In the genomic region with DNA sequence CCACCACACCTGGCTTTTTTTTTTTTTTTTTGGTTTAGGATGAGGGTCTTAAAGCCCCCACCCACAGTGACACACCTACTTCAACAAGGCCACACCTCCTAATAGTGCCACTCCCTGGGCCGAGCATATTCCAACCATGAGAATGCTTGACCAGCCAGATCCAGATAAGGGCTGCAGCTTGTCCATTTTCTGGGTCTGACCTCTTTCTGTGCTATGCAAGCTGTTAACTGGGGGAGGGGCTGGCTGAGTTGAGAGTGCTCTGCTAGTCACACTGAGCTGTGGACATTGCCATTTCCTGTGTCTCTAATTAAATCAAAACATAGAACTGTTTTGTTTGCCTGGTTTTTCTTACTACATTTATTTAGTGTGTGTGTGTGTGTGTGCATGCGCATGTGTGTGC, we compare ENCODE assay signal across 16 mouse cellular contexts. TPM values are rescaled to one million over a fixed set of nuclear protein-coding genes. Genes with fewer than 3 reads are reported as not detected.
DNase-seq lines count a peak whose midpoint lies in the region; ATAC-seq and TF ChIP-seq lines count a peak whose summit lies in the region.
"Had no signal": no experiment of that assay in that cellular context is flagged by ENCODE, and none has a peak within 500 bp of the region (broad histone marks: within the 10 kb centered on the region; RNA-seq: fewer than 3 reads in every experiment).

No protein-coding gene starts in this region.

- H3K27ac ChIP-seq in liver, postnatal 0 days (ENCODE audit: low read depth): 0 out of 2 replicates have a peak overlapping the region, but pooled peaks have one; percentile 25
- no peak overlapping the region for H3K27ac ChIP-seq in heart, adult 2 months
- no peak overlapping the region for H3K27ac ChIP-seq in forebrain, embryonic 12.5 days
- H3K27ac ChIP-seq: hindbrain, embryonic 14.5 days; left cerebral cortex, adult 2 months had no signal

- no peaks in the 10 kb centered on the region for H3K79me2 ChIP-seq in heart, adult 2 months (replicated peaks; ENCODE audit: control insufficient read depth, insufficient read depth, low read length)

- 0 out of 2 replicates have a peak overlapping the region, but pooled peaks have one; percentile 29 for H3K4me2 ChIP-seq in liver, postnatal 0 days (ENCODE audit: low read depth, low read length)
- H3K4me2 ChIP-seq in forebrain, embryonic 12.5 days: no peak overlapping the region
- H3K4me2 ChIP-seq: heart, embryonic 12.5 days; hindbrain, embryonic 14.5 days had no signal

- H3K9me3 ChIP-seq in liver, postnatal 0 days (ENCODE audit: low read length): no peaks in the 10 kb centered on the region
- no peaks in the 10 kb centered on the region for H3K9me3 ChIP-seq in forebrain, embryonic 12.5 days
- H3K9me3 ChIP-seq: heart, embryonic 12.5 days; liver, embryonic 15.5 days had no signal

- no peaks in the 10 kb centered on the region for H3K36me3 ChIP-seq in liver, postnatal 0 days (replicated peaks; ENCODE audit: insufficient read depth, low read length)
- H3K36me3 ChIP-seq in heart, adult 2 months (ENCODE audit: control insufficient read depth, insufficient read depth, low read length): no peaks in the 10 kb centered on the region
- no peaks in the 10 kb centered on the region for H3K36me3 ChIP-seq in forebrain, embryonic 12.5 days (replicated peaks)
- H3K36me3 ChIP-seq: heart, embryonic 12.5 days; liver, embryonic 15.5 days had no signal

- H3K27me3 ChIP-seq in liver, postnatal 0 days (ENCODE audit: insufficient read depth, low read length): no peaks in the 10 kb centered on the region
- H3K27me3 ChIP-seq in heart, adult 2 months (ENCODE audit: control insufficient read depth, insufficient read depth, low read length): no peaks in the 10 kb centered on the region
- no peaks in the 10 kb centered on the region for H3K27me3 ChIP-seq in forebrain, embryonic 12.5 days
- H3K27me3 ChIP-seq: heart, embryonic 12.5 days; liver, embryonic 15.5 days; Patski had no signal

- WGBS in liver, postnatal 0 days (ENCODE audit: insufficient replicate concordance): 72% methylated on average over 2 of the region's 2 CpGs
- 69% methylated on average over 2 of the region's 2 CpGs for WGBS in heart, adult 2 months
- 87% methylated on average over 2 of the region's 2 CpGs for WGBS in forebrain, embryonic 12.5 days

- peaks cover 7% of the 10 kb centered on the region; the same call in 1 of the 2 replicates for H3K4me1 ChIP-seq in liver, postnatal 0 days (ENCODE audit: insufficient read depth)
- no peaks in the 10 kb centered on the region for H3K4me1 ChIP-seq in heart, adult 2 months (ENCODE audit: control insufficient read depth, insufficient read depth, low read length)
- H3K4me1 ChIP-seq in forebrain, embryonic 12.5 days: no peaks in the 10 kb centered on the region

- peak; percentile 33; the same call in 1 of the 2 replicates for ATAC-seq in liver, postnatal 0 days
- ATAC-seq in forebrain, embryonic 12.5 days (ENCODE audit: low FRiP score): no peak
- ATAC-seq: Patski had no signal

- intact Hi-C loops in heart, adult 2 months (cut with DNase I): no loop called here

- DNase-seq in embryo, embryonic 10 days (ENCODE audit: low spot score): peak; percentile 60
- DNase-seq in embryo, embryonic 9.5 days (ENCODE audit: extremely low spot score): no peak
- peak; percentile 80 for DNase-seq in ES-CJ7 (ENCODE audit: low read depth, low spot score)
- peak; percentile 36 to 60 for DNase-seq in kidney, adult 8-10 months
- DNase-seq in liver, postnatal 0 days: no peak
- DNase-seq in left cerebral cortex, adult 9 months (ENCODE audit: low spot score in 2 of 2): no peak
- DNase-seq in heart, adult 2 months: no peak
- DNase-seq: cerebellum, adult 9-10 months; midbrain, embryonic 14.5 days; right cerebral cortex, postnatal 14 days had no signal

- H3K9ac ChIP-seq in liver, postnatal 0 days (replicated peaks): no peak overlapping the region
- no peak overlapping the region for H3K9ac ChIP-seq in heart, adult 2 months (ENCODE audit: low read depth, low read length)
- H3K9ac ChIP-seq in forebrain, embryonic 12.5 days: no peak overlapping the region
- H3K9ac ChIP-seq: heart, embryonic 12.5 days; hindbrain, embryonic 14.5 days; liver, embryonic 15.5 days had no signal

- TF ChIP-seq POLR2A in heart, adult 2 months (IDR thresholded peaks at IDR 0.05; ENCODE audit: insufficient read depth, low read depth, low read length): no peak

- H3K4me3 ChIP-seq in liver, postnatal 0 days (ENCODE audit: low read depth, low read length): no peak overlapping the region
- H3K4me3 ChIP-seq in heart, adult 2 months: no peak overlapping the region
- no peak overlapping the region for H3K4me3 ChIP-seq in forebrain, embryonic 12.5 days (replicated peaks)
- H3K4me3 ChIP-seq: heart, embryonic 12.5 days; left cerebral cortex, adult 2 months; liver, embryonic 15.5 days had no signal

- TF ChIP-seq CTCF in liver, postnatal 0 days (IDR thresholded peaks at IDR 0.05; ENCODE audit: low read depth): no peak
- TF ChIP-seq CTCF in heart, adult 2 months (IDR thresholded peaks at IDR 0.05): no peak

- no peak for TF ChIP-seq EP300 in liver, postnatal 0 days (IDR thresholded peaks at IDR 0.05; ENCODE audit: low read depth)
- no peak for TF ChIP-seq EP300 in heart, adult 2 months (IDR thresholded peaks at IDR 0.05; ENCODE audit: insufficient read depth, low read depth, low read length)

RNA-seq across cellular contexts. Expression of a gene that starts 31.6 kb away (rescaled TPM):
- 17.7 and 22.4 TPM in 2 replicates for polyA plus RNA-seq in liver, postnatal 0 days (2015; fragmentation: Nextera tagmentation; extraction: Ambion mirVana)
- 100 to 1,000 TPM in 1 of 2 experiments, 10 to 100 TPM in 1; 88.3 to 111 TPM for total RNA-seq in heart, adult 2 months (2021)
- polyA plus RNA-seq in heart, adult 2 months (2012; rRNA removed): 30.4 and 46.8 TPM in 2 replicates
- 24.6 and 27.6 TPM in 2 replicates for polyA plus RNA-seq in forebrain, embryonic 12.5 days (2016; fragmentation: Nextera tagmentation; extraction: Ambion mirVana)

RNA-seq across cellular contexts. Expression of a gene that starts 55.2 kb away (rescaled TPM):
- polyA plus RNA-seq in liver, postnatal 0 days (2015; fragmentation: Nextera tagmentation; extraction: Ambion mirVana): 258 and 261 TPM in 2 replicates
- total RNA-seq in heart, adult 2 months (2021): 100 to 1,000 TPM; 260 to 299 TPM
- polyA plus RNA-seq in heart, adult 2 months (2012; rRNA removed): 403 and 411 TPM in 2 replicates
- 203 and 210 TPM in 2 replicates for polyA plus RNA-seq in forebrain, embryonic 12.5 days (2016; fragmentation: Nextera tagmentation; extraction: Ambion mirVana)

Comparison
In these comparisons a context has a peak if more than half of its experiments do, and no peak if none do; other contexts are left out.
1. DNase-seq: peak in embryo, embryonic 10 days (single experiment), ES-CJ7 (single experiment) and kidney, adult 8-10 months (2 of 2); none in embryo, embryonic 9.5 days (single experiment), liver, postnatal 0 days (single experiment), left cerebral cortex, adult 9 months (0 of 2) and heart, adult 2 months (0 of 2).